Mouse (Mus musculus): ENCODE data around the gene Pafah1b2. TPM values are rescaled to one million over a fixed set of nuclear protein-coding genes. Genes with fewer than 3 reads are reported as not detected.

Gene Pafah1b2
- polyA plus RNA-seq, 1 experiment from 2014 or later = 148 TPM

GRCm38 (mm10) chr9:45929285-45929684 is 83.2 kb downstream of the Pafah1b2 start:
- WGBS = 71% methylated on average over 5 of the region's 5 CpGs
- Histone ChIP-seq H3K9me3 (ENCODE audit: control insufficient read depth, low read length) (no peaks in the 10 kb centered on the region), H3K4me2 (ENCODE audit: low read length) (no peak overlapping the region), H3K36me3 (ENCODE audit: control insufficient read depth, insufficient read depth, low read length) (peaks cover 66% of the 10 kb centered on the region), H3K4me3 (ENCODE audit: control insufficient read depth in 1 of 2, insufficient read depth in 1 of 2, low read depth in 1 of 2, low read length in 2 of 2) (no peak overlapping the region), H3K27ac (replicated peaks in 1 of 2; ENCODE audit: control insufficient read depth in 1 of 2, insufficient read depth in 1 of 2, low read depth in 2 of 2, low read length in 2 of 2) (no peak overlapping the region), H3K9ac (ENCODE audit: low read length) (no peak overlapping the region), H3K27me3 (ENCODE audit: control insufficient read depth, insufficient read depth, low read length) (no peaks in the 10 kb centered on the region), H3K4me1 (ENCODE audit: control insufficient read depth in 2 of 2, insufficient read depth in 2 of 2, low read length in 2 of 2) (peaks cover 6 to 13% of the 10 kb centered on the region in 2 experiments; a peak in 3 of 4 replicates)
- no peak for ATAC-seq (ENCODE audit: insufficient number of reproducible peaks, insufficient read depth, low FRiP score, low read depth)

- H3K4me1 ChIP-seq (ENCODE audit: control insufficient read depth in 2 of 2, insufficient read depth in 2 of 2, low read length in 2 of 2) = no peaks in the 10 kb centered on the region
- no peak overlapping the region for H3K27ac ChIP-seq (replicated peaks in 1 of 2; ENCODE audit: control insufficient read depth in 1 of 2, insufficient read depth in 1 of 2, low read depth in 2 of 2, low read length in 2 of 2)
- no peaks in the 10 kb centered on the region for H3K9me3 ChIP-seq (ENCODE audit: control insufficient read depth, low read length)
- no peak for ATAC-seq (ENCODE audit: insufficient number of reproducible peaks, insufficient read depth, low FRiP score, low read depth)
- H3K36me3 ChIP-seq (ENCODE audit: control insufficient read depth, insufficient read depth, low read length) = peaks cover 87% of the 10 kb centered on the region
- H3K27me3 ChIP-seq (ENCODE audit: control insufficient read depth, insufficient read depth, low read length) = no peaks in the 10 kb centered on the region
- 50% methylated on average over 1 of the region's 1 CpGs for WGBS
- no peak overlapping the region for H3K4me3 ChIP-seq (ENCODE audit: control insufficient read depth in 1 of 2, insufficient read depth in 1 of 2, low read depth in 1 of 2, low read length in 2 of 2)
- H3K9ac ChIP-seq (ENCODE audit: low read length) = no peak overlapping the region
- H3K4me2 ChIP-seq (ENCODE audit: low read length) = no peak overlapping the region
These were observed 92.6 kb downstream of the Pafah1b2 start for GRCm38 (mm10) chr9:45919895-45920294.

GRCm38 (mm10) chr9:45917041-45917934 is 95.2 kb downstream of the Pafah1b2 start:
- Histone ChIP-seq H3K4me2 (ENCODE audit: low read length) (no peak overlapping the region), H3K27ac (replicated peaks in 1 of 2; ENCODE audit: control insufficient read depth in 1 of 2, insufficient read depth in 1 of 2, low read depth in 2 of 2, low read length in 2 of 2) (no peak overlapping the region), H3K36me3 (ENCODE audit: control insufficient read depth, insufficient read depth, low read length) (peaks cover 96% of the 10 kb centered on the region), H3K4me1 (ENCODE audit: control insufficient read depth in 2 of 2, insufficient read depth in 2 of 2, low read length in 2 of 2) (no peaks in the 10 kb centered on the region), H3K9me3 (ENCODE audit: control insufficient read depth, low read length) (no peaks in the 10 kb centered on the region), H3K27me3 (ENCODE audit: control insufficient read depth, insufficient read depth, low read length) (no peaks in the 10 kb centered on the region), H3K4me3 (ENCODE audit: control insufficient read depth in 1 of 2, insufficient read depth in 1 of 2, low read depth in 1 of 2, low read length in 2 of 2) (no peak overlapping the region), H3K9ac (ENCODE audit: low read length) (no peak overlapping the region)
- ATAC-seq (ENCODE audit: insufficient number of reproducible peaks, insufficient read depth, low FRiP score, low read depth) = no peak
- WGBS = 85% methylated on average over 5 of the region's 5 CpGs

- Histone ChIP-seq H3K27me3 (ENCODE audit: control insufficient read depth, insufficient read depth, low read length) (no peaks in the 10 kb centered on the region), H3K9ac (ENCODE audit: low read length) (no peak overlapping the region)
These were observed 96.8 kb downstream of the Pafah1b2 start for GRCm38 (mm10) chr9:45915659-45916058.

More at GRCm38 (mm10) chr9:45915659-45916058, 96.8 kb downstream of the Pafah1b2 start:
- Histone ChIP-seq H3K4me2 (ENCODE audit: low read length) (no peak overlapping the region), H3K36me3 (ENCODE audit: control insufficient read depth, insufficient read depth, low read length) (peaks cover 99% of the 10 kb centered on the region), H3K4me1 (ENCODE audit: control insufficient read depth in 2 of 2, insufficient read depth in 2 of 2, low read length in 2 of 2) (no peaks in the 10 kb centered on the region), H3K9me3 (ENCODE audit: control insufficient read depth, low read length) (no peaks in the 10 kb centered on the region), H3K27ac (replicated peaks in 1 of 2; ENCODE audit: control insufficient read depth in 1 of 2, insufficient read depth in 1 of 2, low read depth in 2 of 2, low read length in 2 of 2) (no peak overlapping the region), H3K4me3 (ENCODE audit: control insufficient read depth in 1 of 2, insufficient read depth in 1 of 2, low read depth in 1 of 2, low read length in 2 of 2) (no peak overlapping the region)
- no peak for ATAC-seq (ENCODE audit: insufficient number of reproducible peaks, insufficient read depth, low FRiP score, low read depth)
- 88% methylated on average over 2 of the region's 2 CpGs for WGBS

Small RNAs within 50 kb of the gene (microRNA-seq; reads per million reads assigned to microRNA genes)
- not detected for gene Mir7087

Other genes starting within 250 kb of the Pafah1b2 start
- 12.7 and 14.3 TPM in 2 replicates for gene Cep164, start 184.0 kb downstream of the Pafah1b2 start, polyA plus RNA-seq (2014; fragmentation: Nextera tagmentation; extraction: Ambion mirVana)
- 21.8 and 22.9 TPM in 2 replicates for gene Bace1, start 174.1 kb downstream of the Pafah1b2 start, polyA plus RNA-seq (2014; fragmentation: Nextera tagmentation; extraction: Ambion mirVana)
- 12.1 and 13.5 TPM in 2 replicates for gene Pcsk7, start 106.2 kb downstream of the Pafah1b2 start, polyA plus RNA-seq (2014; fragmentation: Nextera tagmentation; extraction: Ambion mirVana)
- gene Rnf214, start 105.8 kb downstream of the Pafah1b2 start, polyA plus RNA-seq (2014; fragmentation: Nextera tagmentation; extraction: Ambion mirVana) = 42.9 and 45.5 TPM in 2 replicates
- gene Tagln, start 76.6 kb downstream of the Pafah1b2 start, polyA plus RNA-seq (2014; fragmentation: Nextera tagmentation; extraction: Ambion mirVana) = 122 and 143 TPM in 2 replicates
- gene Sidt2, start 57.4 kb downstream of the Pafah1b2 start, polyA plus RNA-seq (2014; fragmentation: Nextera tagmentation; extraction: Ambion mirVana) = 36.5 and 43.9 TPM in 2 replicates
- 13.1 and 14.1 TPM in 2 replicates for gene Sik3, start 130 bp upstream of the Pafah1b2 start, polyA plus RNA-seq (2014; fragmentation: Nextera tagmentation; extraction: Ambion mirVana)
- 0.59 and 1.5 TPM in 2 replicates for gene Apoa1, start 215.9 kb upstream of the Pafah1b2 start, polyA plus RNA-seq (2014; fragmentation: Nextera tagmentation; extraction: Ambion mirVana)
- not detected in 2 replicates for gene Apoc3, start 222.9 kb upstream of the Pafah1b2 start, polyA plus RNA-seq (2014; fragmentation: Nextera tagmentation; extraction: Ambion mirVana)
- not detected in 2 replicates for gene Apoa4, start 228.0 kb upstream of the Pafah1b2 start, polyA plus RNA-seq (2014; fragmentation: Nextera tagmentation; extraction: Ambion mirVana)